Mouse (Mus musculus) cerebellum, adult (tissue): ENCODE data around the gene Ppp1r14a.

Experiments
- ATAC-seq: cut with Nextera tagmentation; 2 replicates; pipeline ENCODE4 v1.9.2; 2017; ENCODE audit warnings: mild to moderate bottlenecking, moderate library complexity, mixed read lengths; ENCODE audit not compliant: insufficient number of reproducible peaks, low FRiP score, low TSS enrichment

The Ppp1r14a gene

DNA sequence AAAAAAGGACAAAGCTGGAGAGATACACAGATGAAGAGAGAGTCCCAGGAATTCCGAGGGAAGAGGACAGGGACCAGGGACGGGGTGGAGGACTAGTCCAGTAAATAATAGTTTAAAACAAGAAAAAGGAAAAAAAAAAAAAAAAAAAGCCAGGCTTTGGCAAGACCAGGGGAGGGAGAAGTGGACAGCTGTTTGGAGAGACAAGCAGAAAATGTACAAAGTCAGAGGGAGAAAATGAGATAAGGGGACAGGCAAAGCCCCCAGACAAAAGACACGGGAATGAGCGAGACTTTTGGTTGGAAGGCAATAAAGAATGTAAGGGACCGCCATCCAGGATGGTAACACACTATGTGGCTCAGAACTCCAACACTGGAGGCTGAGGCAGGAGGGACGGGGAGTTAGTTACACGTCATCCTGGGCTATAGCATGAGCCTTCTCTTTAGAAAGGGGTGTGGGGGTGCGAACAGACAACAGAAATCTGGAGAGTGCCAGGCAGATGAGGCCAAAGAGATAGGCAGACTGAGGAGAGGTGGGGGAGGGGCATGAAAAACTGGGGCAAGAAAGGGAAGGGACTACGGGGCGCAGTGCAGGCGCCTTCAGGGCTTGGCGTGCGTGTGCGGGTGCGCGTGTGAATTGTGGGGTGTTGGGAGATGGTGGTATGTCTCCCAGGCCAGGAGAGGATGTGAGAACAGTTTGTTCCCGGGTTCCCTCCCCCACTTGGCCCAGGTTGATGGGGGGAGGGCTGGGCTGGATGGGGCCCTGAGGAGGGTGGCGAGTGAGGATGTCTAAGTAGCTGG is 29.2 kb downstream of the Ppp1r14a start:
- no peak for ATAC-seq

DNA sequence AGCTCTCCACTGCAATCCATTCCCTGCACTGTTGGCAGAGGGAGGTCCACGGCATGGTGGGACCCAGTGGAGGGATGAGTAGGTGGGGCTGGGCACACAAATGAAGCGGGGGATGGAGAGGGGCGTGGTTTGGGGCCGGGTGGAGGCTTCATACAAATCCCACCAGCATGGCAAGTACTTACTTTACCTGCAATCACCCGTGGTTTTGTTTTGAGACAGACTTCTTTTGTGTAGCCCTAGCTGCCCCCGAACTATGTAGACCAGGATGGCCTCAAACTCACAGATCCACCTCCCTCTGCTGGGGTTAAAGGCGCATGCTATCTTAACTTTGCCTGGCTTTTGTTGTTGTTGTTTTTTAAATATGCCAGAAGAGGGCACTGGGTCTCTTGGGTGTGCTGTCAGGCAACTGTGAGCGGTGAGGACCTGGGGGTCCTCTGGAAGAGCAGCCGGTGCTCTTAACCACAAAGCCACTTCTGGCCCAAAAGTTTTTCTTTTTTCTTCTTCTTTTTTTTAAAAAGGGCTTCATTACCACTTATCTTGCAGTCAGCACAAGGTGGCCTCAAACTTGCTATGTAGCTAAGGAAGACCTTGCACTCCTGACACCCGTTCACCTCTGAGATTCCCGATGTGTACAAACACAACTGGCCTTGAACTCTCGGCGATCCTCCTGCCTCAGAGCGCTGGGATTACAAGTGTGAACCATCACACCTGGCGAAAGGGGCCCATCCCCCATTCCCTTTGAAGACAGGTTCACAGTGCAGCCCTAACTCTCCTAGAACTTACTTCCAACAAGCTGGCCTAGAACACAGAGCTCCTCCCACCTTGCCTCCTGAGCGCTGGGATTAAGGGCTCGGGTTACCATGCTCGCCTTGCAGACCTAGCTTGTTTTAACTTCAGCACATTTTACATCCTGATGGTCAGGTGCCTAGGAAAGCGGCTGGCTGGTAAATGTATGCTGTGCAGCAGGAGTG is 30.5 kb downstream of the Ppp1r14a start:
- no peak for ATAC-seq

- ATAC-seq = no peak
These were observed 38.0 kb downstream of the Ppp1r14a start for GRCm38 (mm10) chr7:29327087-29327486.

- ATAC-seq = no peak
These were observed 39.9 kb downstream of the Ppp1r14a start for GRCm38 (mm10) chr7:29328984-29329383.

- ATAC-seq = no peak
These were observed 45.0 kb downstream of the Ppp1r14a start for GRCm38 (mm10) chr7:29334156-29334555.

DNA sequence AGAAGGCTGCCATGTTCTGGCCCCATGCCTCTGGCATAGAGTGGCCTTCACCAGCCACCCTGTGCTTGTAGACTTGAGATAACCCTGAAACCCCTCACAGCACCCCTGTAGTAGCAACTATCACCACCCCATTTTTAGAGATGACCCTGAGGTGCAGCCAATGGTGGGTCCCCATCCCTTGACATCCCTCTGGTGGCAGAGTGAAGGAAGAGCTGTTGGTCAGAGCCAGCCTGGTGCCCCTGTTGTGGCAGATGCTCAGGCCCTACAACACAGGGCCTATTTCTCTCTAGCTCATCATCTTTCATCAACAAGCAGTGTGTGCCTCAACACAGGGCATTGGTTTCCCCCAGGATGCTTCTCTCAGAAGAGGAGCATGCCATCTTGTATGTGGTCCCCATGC is 46.2 kb downstream of the Ppp1r14a start:
- ATAC-seq = no peak

DNA sequence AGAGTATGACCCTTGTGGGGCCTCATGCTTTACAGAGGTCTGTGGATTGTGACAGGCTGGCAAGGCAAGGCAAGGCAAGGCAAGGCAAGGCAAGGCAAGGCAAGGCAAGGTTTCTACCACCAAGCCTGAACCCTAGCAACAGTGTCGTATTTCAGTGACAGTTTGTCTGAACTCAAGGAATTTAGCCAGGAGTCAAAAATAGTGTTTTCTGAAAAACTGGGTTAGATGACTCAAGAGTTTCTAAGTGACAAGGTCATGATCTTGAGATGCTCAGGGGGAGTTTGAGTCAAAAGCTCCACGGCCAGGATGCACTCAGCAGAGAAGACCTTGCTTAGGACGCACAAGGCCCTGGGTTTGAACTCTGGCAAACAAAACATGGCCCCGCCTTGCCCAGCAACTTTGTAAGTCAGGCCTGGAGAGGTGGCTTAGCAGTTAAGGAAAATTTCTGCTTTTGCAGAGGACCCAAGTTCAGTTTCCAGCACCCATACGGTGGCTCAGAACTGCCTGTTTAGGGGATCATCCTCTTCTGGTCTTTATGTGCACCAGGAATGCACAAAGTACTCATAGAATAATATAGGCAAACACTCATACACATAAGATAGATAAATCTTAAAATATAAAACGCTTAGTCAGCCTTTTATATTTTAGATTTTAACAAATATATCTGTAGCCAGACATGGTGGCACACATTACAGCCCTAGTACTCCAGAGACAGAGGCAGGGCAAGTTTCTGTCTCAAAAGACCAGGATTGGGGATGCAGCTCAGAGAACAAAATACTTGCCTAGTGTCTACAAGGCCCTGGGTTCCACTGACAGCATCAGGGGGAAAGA is 46.9 kb downstream of the Ppp1r14a start:
- no peak for ATAC-seq

DNA sequence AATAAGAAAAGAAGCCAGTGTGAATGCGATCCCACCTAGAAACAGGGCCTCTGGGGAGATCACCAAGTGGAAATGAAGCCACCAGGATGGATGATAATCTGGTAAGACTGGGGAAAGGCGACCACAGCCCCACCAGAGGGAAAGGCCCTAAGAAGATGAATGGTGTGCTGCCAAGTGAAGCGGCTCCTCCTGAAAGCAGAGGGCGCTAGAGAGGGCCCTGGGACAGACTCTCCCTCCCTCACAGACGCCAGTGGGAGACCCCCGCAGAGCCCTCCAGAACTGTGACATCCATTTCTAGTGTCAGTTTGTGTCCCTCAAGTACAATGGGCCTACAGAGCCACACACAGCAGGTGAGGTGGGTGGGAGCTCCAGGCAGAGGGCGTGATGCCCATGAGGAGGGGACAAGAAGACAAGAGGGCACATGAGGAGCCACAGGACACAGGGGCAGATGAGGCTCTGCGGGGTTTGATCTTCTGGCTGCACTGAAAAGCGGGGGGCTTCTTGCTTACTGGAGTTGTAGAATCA is 47.7 kb downstream of the Ppp1r14a start:
- no peak for ATAC-seq

DNA sequence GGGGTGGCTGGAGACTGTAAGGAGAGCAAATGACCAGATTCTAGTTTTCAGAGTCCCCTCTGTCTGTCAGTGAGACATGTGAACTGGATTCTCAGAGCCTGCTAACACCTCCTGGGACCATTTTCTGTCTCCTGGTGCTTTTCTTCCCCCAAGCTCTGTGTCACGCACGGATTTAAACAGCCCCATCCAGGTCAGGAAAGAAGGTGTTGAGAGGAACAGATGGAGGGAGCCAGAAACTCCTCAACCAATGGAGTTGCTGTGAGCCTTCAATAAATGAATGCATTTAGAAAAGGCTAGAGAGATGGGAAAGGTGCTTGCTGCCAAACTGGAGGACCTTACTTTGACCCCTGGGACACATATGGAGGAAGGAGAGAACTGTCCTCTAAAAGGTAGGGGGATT is 48.7 kb downstream of the Ppp1r14a start:
- no peak for ATAC-seq

GRCm38 (mm10) chr7:29338351-29338919 is 49.3 kb downstream of the Ppp1r14a start:
- ATAC-seq = no peak

- no peak for ATAC-seq
These were observed 50.0 kb downstream of the Ppp1r14a start for GRCm38 (mm10) chr7:29338984-29339679.

DNA sequence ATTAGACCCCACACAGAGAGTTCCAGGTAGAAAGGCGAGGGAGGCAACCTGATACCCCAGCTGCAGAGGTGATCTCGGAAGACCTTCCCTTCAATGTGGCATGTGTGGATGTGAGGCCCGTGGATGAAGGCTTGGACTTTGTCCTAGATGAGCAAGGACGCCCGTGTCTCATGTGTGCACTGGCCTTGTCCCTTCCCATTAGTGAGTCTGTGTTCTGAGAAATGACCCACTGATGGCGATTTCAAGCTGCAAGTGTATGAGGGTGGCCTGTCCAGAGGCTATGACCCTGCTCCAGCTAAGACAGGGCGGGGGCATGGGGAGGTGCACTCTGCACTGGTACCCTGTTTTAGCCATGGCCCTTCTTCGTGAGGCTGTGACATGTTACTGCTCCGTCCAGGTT is 51.1 kb downstream of the Ppp1r14a start:
- no peak for ATAC-seq

- no peak for ATAC-seq
These were observed 51.7 kb downstream of the Ppp1r14a start for GRCm38 (mm10) chr7:29340838-29341237.

DNA sequence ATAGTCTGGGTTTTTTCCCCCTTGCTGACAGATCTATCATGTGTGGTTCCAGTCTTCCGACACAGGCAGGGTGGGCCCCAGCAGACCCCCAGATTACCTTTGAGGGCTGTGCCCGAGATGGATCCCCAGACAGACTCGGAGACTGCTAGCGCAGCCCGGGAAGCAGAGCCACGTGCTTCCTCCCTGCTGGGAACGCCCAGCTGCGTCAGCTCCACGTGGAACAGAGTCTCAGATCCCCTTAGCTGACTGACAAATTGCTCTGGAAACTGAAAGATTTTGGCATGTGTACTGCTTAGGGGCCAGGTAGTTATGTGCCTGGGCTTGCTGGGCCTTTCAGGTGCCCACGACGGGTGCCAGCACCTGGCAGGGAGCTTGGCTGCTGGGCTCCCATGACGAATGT is 52.6 kb downstream of the Ppp1r14a start:
- no peak for ATAC-seq

- ATAC-seq = peak; percentile 46; the same call in 1 of the 2 replicates
These were observed 53.5 kb downstream of the Ppp1r14a start for GRCm38 (mm10) chr7:29342489-29343092.
